Mouse (Mus musculus) midbrain, embryonic 11.5 days (tissue): ENCODE measurements around the gene Ccnd3. TPM values are rescaled to one million over a fixed set of nuclear protein-coding genes. Genes with fewer than 3 reads are reported as not detected.
A peak's percentile ranks its signal among the peaks of the same experiment; 100 is the strongest.

Experiments used
- ATAC-seq: fragments of 200-750 bp; cut with Nextera tagmentation; 2 replicates; pipeline ENCODE4 v1.8.0; 2017; ENCODE audit warnings: moderate TSS enrichment, moderate library complexity; ENCODE audit not compliant: low FRiP score
- DNase-seq: peaks from one replicate; pipeline ENCODE4 v3.0.0; 2015; ENCODE audit warnings: low spot score; ENCODE audit errors: missing footprints
- H3K27ac ChIP-seq: fragments of 300-500 bp; sonication (generic); 2 replicates; pipeline ENCODE4 v1.5.1; 2014; ENCODE audit warnings: low read depth, low read length
- H3K27me3 ChIP-seq: fragments of 300-500 bp; sonication (generic); 2 replicates; pipeline ENCODE4 v1.6.1; 2014; ENCODE audit warnings: mild to moderate bottlenecking, low read length, moderate library complexity, mixed read lengths; ENCODE audit not compliant: control insufficient read depth, insufficient read depth
- H3K36me3 ChIP-seq: fragments of 300-500 bp; sonication (generic); 2 replicates; pipeline ENCODE4 v1.6.1; 2014; ENCODE audit warnings: mild to moderate bottlenecking, low read length, moderate library complexity, mixed read lengths; ENCODE audit not compliant: control insufficient read depth, insufficient read depth
- H3K4me1 ChIP-seq: fragments of 300-500 bp; sonication (generic); 2 replicates; pipeline ENCODE4 v1.6.1; 2014; ENCODE audit warnings: low read length; ENCODE audit not compliant: control insufficient read depth, insufficient read depth
- H3K4me2 ChIP-seq: fragments of 300-500 bp; sonication (generic); 2 replicates; pipeline ENCODE4 v1.6.1; 2014; ENCODE audit warnings: mild to moderate bottlenecking, moderate library complexity
- H3K4me3 ChIP-seq: fragments of 300-500 bp; sonication (generic); 2 replicates; pipeline ENCODE4 v1.5.1; 2014; ENCODE audit warnings: low read depth, low read length
- H3K9ac ChIP-seq: fragments of 300-500 bp; sonication (generic); 2 replicates; pipeline ENCODE4 v1.6.1; 2014; ENCODE audit warnings: low read length
- H3K9me3 ChIP-seq: fragments of 300-500 bp; sonication (generic); 2 replicates; pipeline ENCODE4 v1.6.1; 2016; ENCODE audit warnings: low read length; ENCODE audit not compliant: control insufficient read depth
- WGBS: fragments of 180-500 bp; shearing (Covaris S2); extraction: QIAGEN DNeasy Blood & Tissue Kit; methylation state at CpG from one replicate; pipeline ENCODE4 v1.1.7; 2014; 5-methylcytosine and 5-hydroxymethylcytosine counted together
- polyA plus RNA-seq: library from polyadenylated mRNA; unstranded; fragments of >200 nt; fragmentation: Nextera tagmentation; extraction: Ambion mirVana; gene quantifications from 2 replicates; pipeline ENCODE4 v1.2.1, GENCODE M21; 2014

Gene Ccnd3
- polyA plus RNA-seq, 1 experiment from 2014 or later = 194 TPM

DNA sequence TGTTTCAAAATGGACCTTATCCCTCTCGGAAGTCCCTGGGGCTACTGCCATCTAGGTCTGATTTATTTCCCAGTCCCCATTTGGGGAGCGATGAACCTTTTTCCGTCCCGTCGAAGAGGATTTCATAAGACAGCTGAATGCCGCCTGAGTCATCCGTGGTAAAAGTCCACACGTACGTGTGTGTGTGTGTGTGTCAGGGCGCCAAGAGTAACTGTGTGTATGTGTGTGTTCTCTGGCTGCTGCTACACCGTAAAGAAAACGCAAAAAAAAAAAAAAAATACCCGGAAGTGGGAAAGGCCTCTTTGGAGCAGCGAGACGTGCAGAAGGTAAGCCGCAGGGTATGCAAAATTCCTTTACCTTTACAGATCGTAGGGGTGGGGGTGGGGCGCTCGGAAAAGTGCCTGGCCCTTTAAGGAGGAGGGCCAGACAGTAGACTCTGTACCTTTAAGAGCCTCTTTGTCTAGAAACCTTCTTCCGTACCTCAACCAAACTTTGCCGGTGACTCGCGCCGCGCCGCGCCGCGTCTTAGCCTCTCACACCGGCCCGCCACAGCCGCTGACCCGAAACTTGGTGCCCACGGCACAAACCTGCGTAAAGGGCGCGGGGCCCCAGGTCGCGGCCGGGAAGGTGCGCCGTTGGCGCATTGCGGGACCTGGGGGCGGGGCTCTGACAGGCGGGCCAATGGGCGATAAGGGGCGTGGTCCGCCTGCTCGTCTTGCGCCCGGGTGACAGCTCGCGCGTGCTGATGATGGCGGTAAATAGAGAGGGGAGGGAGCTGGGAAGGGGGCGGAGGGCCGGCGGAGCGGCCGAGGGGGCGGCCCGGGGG is 124.2 kb downstream of the Ccnd3 start:
- peak overlapping the region; percentile 88 for H3K9ac ChIP-seq
- no peaks in the 10 kb centered on the region for H3K27me3 ChIP-seq
- peak overlapping the region; percentile 90 for H3K4me2 ChIP-seq
- ATAC-seq (peak; percentile 95), DNase-seq (peak; percentile 99)
- under 1% methylated on average over 62 of the region's 63 CpGs for WGBS
- H3K27ac ChIP-seq = peak overlapping the region; percentile 94
- H3K4me3 ChIP-seq = peak overlapping the region; percentile 72
- H3K36me3 ChIP-seq = peaks cover 3% of the 10 kb centered on the region; the same call in 1 of the 2 replicates
- no peaks in the 10 kb centered on the region for H3K9me3 ChIP-seq
- H3K4me1 ChIP-seq = peaks cover 27% of the 10 kb centered on the region

DNA sequence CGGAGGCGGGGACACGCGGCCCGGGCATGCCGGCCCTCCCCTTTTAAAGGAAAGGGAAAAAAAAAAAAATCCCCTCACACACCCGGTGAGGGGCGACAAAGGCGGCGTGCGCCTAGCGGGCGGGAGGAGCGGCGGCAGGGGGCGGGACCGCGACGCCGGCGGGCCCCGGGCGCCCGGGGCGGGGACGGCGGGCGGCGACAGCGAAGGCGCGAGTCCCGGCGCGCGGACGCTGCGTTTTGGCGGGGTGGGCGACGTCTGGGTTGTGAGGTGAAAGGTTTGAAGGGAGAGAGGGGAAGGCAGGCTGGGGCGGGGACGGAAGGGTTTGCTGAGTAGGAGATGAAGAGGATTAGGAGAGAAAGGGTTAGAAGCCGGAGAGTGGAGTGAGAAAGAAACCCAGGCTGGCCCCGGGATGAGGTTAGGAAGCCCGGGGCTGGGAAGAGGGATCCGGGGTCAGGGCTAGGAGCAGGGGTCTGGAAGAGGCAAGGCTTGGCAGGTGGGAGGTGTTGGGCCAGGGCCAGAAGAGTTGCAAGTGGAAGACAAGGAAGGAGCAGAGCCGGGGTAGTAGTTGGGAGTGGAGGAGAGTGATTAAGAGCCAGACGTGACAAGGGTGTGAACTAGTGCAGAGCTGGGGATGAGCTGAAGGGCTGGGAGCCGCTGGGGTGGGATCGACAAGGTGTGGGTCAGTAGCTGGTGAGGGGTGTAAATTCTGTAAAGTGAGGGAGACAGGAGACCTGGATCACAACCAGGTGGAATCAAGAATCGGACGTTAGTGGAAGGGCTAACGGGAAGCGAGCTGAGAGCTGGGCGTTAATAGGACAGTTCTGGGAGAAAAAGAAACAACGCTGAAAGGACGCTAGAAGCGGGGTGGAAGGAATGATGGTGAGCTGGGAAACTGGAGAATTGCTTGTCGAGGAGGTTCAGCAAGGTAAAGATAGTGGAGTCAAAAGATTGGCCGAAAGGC is 125.1 kb downstream of the Ccnd3 start:
- H3K9me3 ChIP-seq = no peaks in the 10 kb centered on the region
- under 1% methylated on average over 56 of the region's 61 CpGs for WGBS
- H3K4me1 ChIP-seq = peaks cover 27% of the 10 kb centered on the region
- ATAC-seq = peak; percentile 69
- peak overlapping the region; percentile 72 for H3K4me3 ChIP-seq
- peak overlapping the region; percentile 94 for H3K27ac ChIP-seq
- H3K4me2 ChIP-seq = peak overlapping the region; percentile 90
- H3K27me3 ChIP-seq = no peaks in the 10 kb centered on the region
- H3K36me3 ChIP-seq = no peaks in the 10 kb centered on the region
- DNase-seq = peak; percentile 97
- peak overlapping the region; percentile 88 for H3K9ac ChIP-seq

DNA sequence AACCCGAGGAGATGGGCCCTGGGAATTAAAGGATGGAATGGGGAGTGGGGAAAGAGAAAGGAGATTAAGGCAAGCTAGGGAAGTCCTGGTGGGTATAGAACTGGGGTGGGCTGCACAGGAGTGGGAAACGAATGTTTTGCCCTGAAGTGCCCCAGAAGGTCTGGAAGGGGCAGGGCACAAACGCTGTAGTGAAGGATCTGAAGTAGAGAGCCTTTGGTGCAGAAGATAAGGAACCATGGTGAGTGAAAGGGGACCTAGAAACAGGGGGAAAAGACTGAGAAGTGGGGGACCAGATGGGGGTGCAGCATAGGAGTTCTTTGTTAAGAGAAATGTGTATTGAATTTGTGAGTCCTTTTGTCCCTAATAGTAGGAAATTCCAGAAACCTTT is 125.8 kb downstream of the Ccnd3 start, which contains the start of gene Usp49:
Usp49 (plus strand) TSS at position 13 of the 388 bp plus-strand sequence.
- Histone ChIP-seq H3K36me3 (peaks cover under 1% of the 10 kb centered on the region; the same call in 1 of the 2 replicates), H3K9ac (peak within 1 kb of the TSS; percentile 88), H3K9me3 (no peaks in the 10 kb centered on the region), H3K4me2 (peak within 1 kb of the TSS; percentile 90), H3K4me3 (peak within 1 kb of the TSS; percentile 72), H3K27ac (peak within 1 kb of the TSS; percentile 94), H3K4me1 (peaks cover 27% of the 10 kb centered on the region), H3K27me3 (no peaks in the 10 kb centered on the region)
- 1% methylated on average over 3 of the region's 3 CpGs for WGBS
- no peak for DNase-seq
- ATAC-seq = no peak

DNA sequence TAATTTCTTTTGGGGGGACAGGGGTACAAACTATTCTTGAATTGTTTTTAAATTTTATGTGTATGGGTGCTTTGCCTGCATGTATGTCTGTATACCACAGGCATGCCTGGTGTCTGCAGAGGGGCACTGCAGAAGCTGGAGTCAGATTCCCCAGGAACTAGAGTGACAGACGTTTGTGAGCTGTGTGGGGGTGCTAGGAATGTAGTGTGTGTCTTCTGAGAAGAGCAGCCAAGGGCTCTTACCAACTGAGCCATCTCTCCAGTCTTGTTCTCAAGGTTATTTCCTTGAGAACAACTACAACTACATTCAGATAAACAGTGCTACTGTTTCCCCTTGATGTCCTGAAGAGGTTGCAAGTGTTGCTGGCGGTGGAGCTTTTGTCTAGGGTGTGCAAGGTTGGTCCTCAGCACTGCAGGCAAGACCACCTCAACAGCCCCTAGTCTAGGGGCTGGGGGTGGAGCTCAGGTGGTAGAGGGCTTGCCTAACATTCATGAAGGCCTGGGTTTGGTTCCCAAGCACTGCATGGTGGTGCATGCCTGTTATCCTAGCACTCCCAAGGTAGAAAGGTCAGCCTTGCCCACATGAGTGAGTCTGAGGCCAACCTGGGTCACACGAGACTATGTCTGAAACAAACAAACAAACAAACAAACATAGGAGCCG is 127.5 kb downstream of the Ccnd3 start:
- Histone ChIP-seq H3K27me3 (no peaks in the 10 kb centered on the region), H3K4me1 (peaks cover 27% of the 10 kb centered on the region), H3K4me3 (no peak overlapping the region), H3K9ac (no peak overlapping the region), H3K4me2 (no peak overlapping the region; the same call in 1 of the 2 replicates), H3K9me3 (no peaks in the 10 kb centered on the region), H3K27ac (no peak overlapping the region), H3K36me3 (peaks cover 2% of the 10 kb centered on the region; the same call in 1 of the 2 replicates)
- no peak for ATAC-seq
- 77% methylated on average over 4 of the region's 4 CpGs for WGBS
- DNase-seq = no peak

GRCm38 (mm10) chr17:47633999-47634770 is 129.3 kb downstream of the Ccnd3 start:
- no peak for DNase-seq
- Histone ChIP-seq H3K9me3 (no peaks in the 10 kb centered on the region), H3K27ac (no peak overlapping the region), H3K4me1 (peaks cover 27% of the 10 kb centered on the region), H3K9ac (no peak overlapping the region), H3K4me3 (no peak overlapping the region), H3K36me3 (peaks cover 2% of the 10 kb centered on the region; the same call in 1 of the 2 replicates), H3K27me3 (no peaks in the 10 kb centered on the region), H3K4me2 (no peak overlapping the region)
- 84% methylated on average over 7 of the region's 7 CpGs for WGBS
- no peak for ATAC-seq

DNA sequence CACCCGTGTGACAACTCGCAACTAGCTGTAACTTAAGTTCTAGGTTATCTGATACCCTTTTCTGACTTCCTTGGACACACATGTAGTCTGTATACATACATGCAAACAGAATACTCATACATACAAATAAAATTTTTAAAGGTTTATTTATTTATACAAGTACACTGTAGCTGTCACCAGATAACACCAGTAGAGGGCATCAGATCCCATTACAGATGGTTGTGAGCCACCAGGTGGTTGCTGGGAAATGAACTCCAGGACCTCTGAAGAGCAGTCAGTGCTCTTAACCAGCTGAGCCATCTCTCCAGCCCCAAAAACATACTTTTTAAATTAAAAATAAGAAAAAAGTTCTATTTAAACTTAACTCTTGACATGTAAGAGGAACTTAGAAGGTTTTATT is 138.1 kb downstream of the Ccnd3 start:
- ATAC-seq (no peak), DNase-seq (no peak)
- H3K27ac ChIP-seq = no peak overlapping the region
- H3K4me3 ChIP-seq = no peak overlapping the region
- H3K9me3 ChIP-seq = no peaks in the 10 kb centered on the region
- 82% methylated on average over 2 of the region's 2 CpGs for WGBS
- no peak overlapping the region for H3K9ac ChIP-seq
- peaks cover 6% of the 10 kb centered on the region; the same call in 1 of the 2 replicates for H3K4me1 ChIP-seq
- H3K4me2 ChIP-seq = no peak overlapping the region
- no peaks in the 10 kb centered on the region for H3K36me3 ChIP-seq
- H3K27me3 ChIP-seq = no peaks in the 10 kb centered on the region

- DNase-seq = peak; percentile 94
- WGBS = 63% methylated on average over 1 of the region's 1 CpGs
- Histone ChIP-seq H3K4me3 (no peak overlapping the region), H3K4me1 (peaks cover 6% of the 10 kb centered on the region), H3K27ac (no peak overlapping the region), H3K4me2 (no peak overlapping the region), H3K9me3 (no peaks in the 10 kb centered on the region), H3K36me3 (no peaks in the 10 kb centered on the region), H3K9ac (no peak overlapping the region), H3K27me3 (no peaks in the 10 kb centered on the region)
- ATAC-seq = no peak
Measured at GRCm38 (mm10) chr17:47646683-47647082, 141.8 kb downstream of the Ccnd3 start.

GRCm38 (mm10) chr17:47648966-47649365 is 144.1 kb downstream of the Ccnd3 start:
- Histone ChIP-seq H3K36me3 (no peaks in the 10 kb centered on the region), H3K4me1 (peaks cover 10% of the 10 kb centered on the region), H3K9ac (peak overlapping the region; percentile 12; the same call in 1 of the 2 replicates), H3K27ac (peak overlapping the region; percentile 61), H3K4me2 (peak overlapping the region; percentile 7; the same call in 1 of the 2 replicates), H3K4me3 (no peak overlapping the region), H3K9me3 (no peaks in the 10 kb centered on the region), H3K27me3 (no peaks in the 10 kb centered on the region)
- DNase-seq (no peak), ATAC-seq (0 out of 2 replicates have a peak, but pooled peaks have one; percentile 33)
- WGBS = 43% methylated on average over 4 of the region's 4 CpGs
